Mouse (Mus musculus): Measurements from ENCODE around the gene Appbp2. TPM values are rescaled to one million over a fixed set of nuclear protein-coding genes. Genes with fewer than 3 reads are reported as not detected.
A peak's percentile ranks its signal among the peaks of the same experiment; 100 is the strongest.

Gene Appbp2
- polyA plus RNA-seq, 1 experiment from 2014 or later, result 44.9 TPM

GRCm38 (mm10) chr11:85214679-85215078, 20.3 kb downstream of the Appbp2 start:
- no peak overlapping the region for H3K4me3 ChIP-seq
- H3K9me3 ChIP-seq, result no peaks in the 10 kb centered on the region
- no peaks in the 10 kb centered on the region for H3K4me1 ChIP-seq
- H3K27ac ChIP-seq, result no peak overlapping the region
- peaks cover 28% of the 10 kb centered on the region for H3K36me3 ChIP-seq (replicated peaks)
- H3K9ac ChIP-seq, result no peak overlapping the region
- no peak for ATAC-seq (replicated peaks)
- H3K4me2 ChIP-seq, result no peak overlapping the region
- no peaks in the 10 kb centered on the region for H3K27me3 ChIP-seq (replicated peaks)
- WGBS, result 94% methylated on average over 3 of the region's 3 CpGs

- 96% methylated on average over 2 of the region's 2 CpGs for WGBS
- no peaks in the 10 kb centered on the region for H3K4me1 ChIP-seq
- no peak overlapping the region for H3K4me3 ChIP-seq
- peaks cover 41% of the 10 kb centered on the region for H3K36me3 ChIP-seq (replicated peaks)
- H3K4me2 ChIP-seq, result no peak overlapping the region
- no peak overlapping the region for H3K9ac ChIP-seq
- H3K27ac ChIP-seq, result no peak overlapping the region
- H3K27me3 ChIP-seq (replicated peaks), result no peaks in the 10 kb centered on the region
- no peak for ATAC-seq (replicated peaks)
- H3K9me3 ChIP-seq, result no peaks in the 10 kb centered on the region
These were observed 21.7 kb downstream of the Appbp2 start for GRCm38 (mm10) chr11:85213215-85213614.

- peaks cover 45% of the 10 kb centered on the region for H3K36me3 ChIP-seq (replicated peaks)
- ATAC-seq (replicated peaks), result no peak
- H3K4me2 ChIP-seq, result no peak overlapping the region
- H3K4me3 ChIP-seq, result no peak overlapping the region
- no peak overlapping the region for H3K27ac ChIP-seq
- no peaks in the 10 kb centered on the region for H3K4me1 ChIP-seq
- 97% methylated on average over 2 of the region's 2 CpGs for WGBS
- no peak overlapping the region for H3K9ac ChIP-seq
- no peaks in the 10 kb centered on the region for H3K27me3 ChIP-seq (replicated peaks)
- H3K9me3 ChIP-seq, result no peaks in the 10 kb centered on the region
These were observed 23.8 kb downstream of the Appbp2 start for GRCm38 (mm10) chr11:85211151-85211550.

- H3K36me3 ChIP-seq (replicated peaks), result peaks cover 31% of the 10 kb centered on the region
- no peak for ATAC-seq (replicated peaks)
These were observed 28.7 kb downstream of the Appbp2 start for GRCm38 (mm10) chr11:85206231-85206630.

GRCm38 (mm10) chr11:85198906-85199305, 36.0 kb downstream of the Appbp2 start:
- Histone ChIP-seq H3K27me3 (replicated peaks) (no peaks in the 10 kb centered on the region), H3K4me1 (no peaks in the 10 kb centered on the region), H3K36me3 (replicated peaks) (peaks cover 42% of the 10 kb centered on the region), H3K9me3 (no peaks in the 10 kb centered on the region), H3K9ac (no peak overlapping the region), H3K27ac (no peak overlapping the region), H3K4me3 (no peak overlapping the region), H3K4me2 (no peak overlapping the region)
- WGBS, result 80% methylated on average over 2 of the region's 2 CpGs
- no peak for ATAC-seq (replicated peaks)

More at GRCm38 (mm10) chr11:85206231-85206630, 28.7 kb downstream of the Appbp2 start:
- Histone ChIP-seq H3K4me1 (no peaks in the 10 kb centered on the region), H3K27ac (no peak overlapping the region), H3K4me3 (no peak overlapping the region), H3K4me2 (no peak overlapping the region), H3K27me3 (replicated peaks) (no peaks in the 10 kb centered on the region), H3K9ac (no peak overlapping the region), H3K9me3 (no peaks in the 10 kb centered on the region)

GRCm38 (mm10) chr11:85196046-85196445, 38.9 kb downstream of the Appbp2 start:
- no peak overlapping the region for H3K27ac ChIP-seq
- peaks cover 62% of the 10 kb centered on the region for H3K36me3 ChIP-seq (replicated peaks)
- 92% methylated on average over 9 of the region's 9 CpGs for WGBS
- no peak overlapping the region for H3K4me2 ChIP-seq
- H3K9ac ChIP-seq, result no peak overlapping the region
- no peaks in the 10 kb centered on the region for H3K4me1 ChIP-seq
- no peaks in the 10 kb centered on the region for H3K9me3 ChIP-seq
- ATAC-seq (replicated peaks), result no peak
- H3K4me3 ChIP-seq, result no peak overlapping the region
- no peaks in the 10 kb centered on the region for H3K27me3 ChIP-seq (replicated peaks)

GRCm38 (mm10) chr11:85194206-85194605, 40.7 kb downstream of the Appbp2 start:
- H3K4me1 ChIP-seq, result no peaks in the 10 kb centered on the region
- WGBS, result 98% methylated on average over 11 of the region's 11 CpGs

GRCm38 (mm10) chr11:85190741-85191140, 44.2 kb downstream of the Appbp2 start:
- Histone ChIP-seq H3K4me1 (no peaks in the 10 kb centered on the region), H3K4me3 (no peak overlapping the region), H3K9ac (no peak overlapping the region), H3K36me3 (replicated peaks) (peaks cover 57% of the 10 kb centered on the region), H3K27me3 (replicated peaks) (no peaks in the 10 kb centered on the region), H3K4me2 (no peak overlapping the region), H3K27ac (no peak overlapping the region), H3K9me3 (no peaks in the 10 kb centered on the region)
- 93% methylated on average over 12 of the region's 12 CpGs for WGBS
- ATAC-seq (replicated peaks), result no peak

More at GRCm38 (mm10) chr11:85194206-85194605, 40.7 kb downstream of the Appbp2 start:
- Histone ChIP-seq H3K27ac (no peak overlapping the region), H3K4me2 (no peak overlapping the region), H3K9ac (no peak overlapping the region), H3K9me3 (no peaks in the 10 kb centered on the region), H3K36me3 (replicated peaks) (peaks cover 63% of the 10 kb centered on the region), H3K27me3 (replicated peaks) (no peaks in the 10 kb centered on the region), H3K4me3 (no peak overlapping the region)
- ATAC-seq (replicated peaks), result no peak

GRCm38 (mm10) chr11:85189110-85189509, 45.8 kb downstream of the Appbp2 start:
- Histone ChIP-seq H3K27me3 (replicated peaks) (no peaks in the 10 kb centered on the region), H3K9me3 (no peaks in the 10 kb centered on the region), H3K27ac (no peak overlapping the region), H3K36me3 (replicated peaks) (peaks cover 42% of the 10 kb centered on the region), H3K9ac (no peak overlapping the region), H3K4me3 (no peak overlapping the region), H3K4me2 (no peak overlapping the region), H3K4me1 (no peaks in the 10 kb centered on the region)
- 90% methylated on average over 4 of the region's 4 CpGs for WGBS
- ATAC-seq (replicated peaks), result no peak

- Histone ChIP-seq H3K4me3 (no peak overlapping the region), H3K4me2 (no peak overlapping the region), H3K9ac (no peak overlapping the region), H3K4me1 (peaks cover 9% of the 10 kb centered on the region), H3K36me3 (replicated peaks) (peaks cover 11% of the 10 kb centered on the region; the same call in 1 of the 2 replicates), H3K27me3 (replicated peaks) (no peaks in the 10 kb centered on the region), H3K27ac (no peak overlapping the region), H3K9me3 (no peaks in the 10 kb centered on the region)
- 91% methylated on average over 6 of the region's 6 CpGs for WGBS
- no peak for ATAC-seq (replicated peaks)
These were observed 50.1 kb downstream of the Appbp2 start for GRCm38 (mm10) chr11:85184839-85185238.

GRCm38 (mm10) chr11:85184082-85184481, 50.8 kb downstream of the Appbp2 start:
- Histone ChIP-seq H3K9me3 (no peaks in the 10 kb centered on the region), H3K9ac (no peak overlapping the region), H3K4me2 (no peak overlapping the region), H3K27me3 (replicated peaks) (no peaks in the 10 kb centered on the region), H3K36me3 (replicated peaks) (0 out of 2 replicates have a peak, but pooled peaks cover 5% of the 10 kb centered on the region), H3K4me3 (no peak overlapping the region), H3K4me1 (peaks cover 9% of the 10 kb centered on the region), H3K27ac (no peak overlapping the region)
- WGBS, result 69% methylated on average over 5 of the region's 5 CpGs
- no peak for ATAC-seq (replicated peaks)

GRCm38 (mm10) chr11:85183284-85183779, 51.6 kb downstream of the Appbp2 start:
- peak overlapping the region; percentile 30 for H3K9ac ChIP-seq
- H3K36me3 ChIP-seq (replicated peaks), result no peaks in the 10 kb centered on the region
- WGBS, result 27% methylated on average over 13 of the region's 13 CpGs
- H3K27me3 ChIP-seq (replicated peaks), result no peaks in the 10 kb centered on the region
- H3K4me1 ChIP-seq, result peaks cover 9% of the 10 kb centered on the region
- peak overlapping the region; percentile 63 for H3K4me2 ChIP-seq
- no peaks in the 10 kb centered on the region for H3K9me3 ChIP-seq
- peak; percentile 46 for ATAC-seq (replicated peaks)
- H3K4me3 ChIP-seq, result peak overlapping the region; percentile 35
- peak overlapping the region; percentile 57 for H3K27ac ChIP-seq

GRCm38 (mm10) chr11:85182617-85183283, 52.2 kb downstream of the Appbp2 start:
- H3K4me1 ChIP-seq, result peaks cover 9% of the 10 kb centered on the region
- H3K9me3 ChIP-seq, result no peaks in the 10 kb centered on the region
- peak overlapping the region; percentile 57 for H3K27ac ChIP-seq
- H3K27me3 ChIP-seq (replicated peaks), result no peaks in the 10 kb centered on the region
- H3K36me3 ChIP-seq (replicated peaks), result no peaks in the 10 kb centered on the region
- ATAC-seq (replicated peaks), result peak; percentile 95
- peak overlapping the region; percentile 35 for H3K4me3 ChIP-seq
- H3K9ac ChIP-seq, result peak overlapping the region; percentile 30
- H3K4me2 ChIP-seq, result peak overlapping the region; percentile 63
- WGBS, result 5% methylated on average over 20 of the region's 20 CpGs
